Mouse (Mus musculus): ENCODE measurements at regions not wholly inside any gene's neighbourhood (a gene's known extent, or its start where the extent isn't known, plus 50 kb on each side); places are given as distances from the start of the nearest gene placed in this dataset.

GRCm38 (mm10) chr13:60286525-60287224 is 109.5 kb upstream of the Gas1 start:
- no peak for TF ChIP-seq CTCF (IDR thresholded peaks at IDR 0.05; ENCODE audit: low read depth)
- no peak for TF ChIP-seq EP300 (IDR thresholded peaks at IDR 0.05; ENCODE audit: low read depth)

All from liver, postnatal 0 days (tissue).